Comparison of ENCODE assay signal across 8 mouse cellular contexts in the genomic region with DNA sequence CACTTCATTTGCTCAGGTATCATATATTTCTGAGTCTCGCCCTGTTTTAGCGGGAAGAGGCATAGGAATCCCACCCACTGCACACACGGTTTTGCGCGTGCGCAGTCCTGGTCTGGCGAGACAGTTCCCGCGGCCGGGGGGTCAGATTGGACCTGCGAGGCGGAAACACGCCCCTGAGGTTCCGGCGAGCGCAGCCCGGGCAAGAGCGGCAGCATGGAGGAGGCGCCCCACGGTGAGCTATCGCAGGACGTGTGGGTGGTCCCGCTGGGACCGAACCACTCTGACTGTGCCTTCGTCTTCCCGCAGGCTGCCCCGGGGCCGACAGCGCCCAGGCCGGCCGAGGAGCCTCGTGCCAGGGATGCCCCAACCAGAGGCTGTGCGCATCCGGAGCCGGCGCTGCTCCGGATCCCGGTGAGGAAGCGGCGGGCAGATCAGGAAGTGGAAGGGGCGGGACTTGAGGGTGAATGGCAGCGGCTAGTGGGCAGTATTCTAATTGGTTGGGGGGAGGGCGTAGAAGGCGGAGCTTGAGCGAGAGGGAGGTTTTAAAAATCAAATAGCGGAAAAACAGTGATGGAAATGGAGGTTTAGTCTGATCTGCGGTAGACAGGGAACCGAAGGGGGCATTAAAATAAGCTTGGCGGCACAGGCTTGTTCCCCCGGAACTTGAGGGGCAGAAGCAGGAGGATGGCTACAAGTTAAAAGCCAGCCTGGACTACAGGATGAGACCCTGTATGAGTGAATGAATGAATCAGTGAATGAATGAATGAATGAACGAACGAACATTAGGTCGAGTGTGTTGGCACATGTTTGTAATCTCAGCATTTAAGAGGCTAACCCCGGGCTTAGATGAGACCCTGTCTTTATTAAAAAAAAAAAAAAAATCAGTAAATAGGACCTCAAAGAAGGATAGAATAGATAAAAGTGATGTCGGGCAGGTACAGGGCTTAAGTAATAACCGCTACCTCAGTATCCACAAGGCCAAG. TPM values are rescaled to one million over a fixed set of nuclear protein-coding genes. Genes with fewer than 3 reads are reported as not detected.
DNase-seq lines count a peak whose midpoint lies in the region; ATAC-seq and TF ChIP-seq lines count a peak whose summit lies in the region.

A gene (plus strand): TSS at position 185 of the 983 bp plus-strand sequence.

- peaks cover 6% of the 10 kb centered on the region for H3K4me1 ChIP-seq in hindbrain, embryonic 14.5 days (replicated peaks; ENCODE audit: control insufficient read depth, insufficient read depth, low read length)

- 3% methylated on average over 56 of the region's 56 CpGs for WGBS in hindbrain, embryonic 14.5 days

- in situ Hi-C loops in Patski (cut with MboI; ENCODE audit: low pct_unique_long_range_greater_than_20kb), result no loop called here

- peaks cover 9% of the 10 kb centered on the region for H3K27me3 ChIP-seq in Patski
- H3K27me3 ChIP-seq in hindbrain, embryonic 14.5 days (ENCODE audit: control insufficient read depth, insufficient read depth, low read length), result no peaks in the 10 kb centered on the region

- CTCF ChIA-PET in Patski (lab: Charles Lee), result interaction anchor here (1.0 kb wide), 1 partner anchor 131 kb away, joined by 3 read pairs; no protein-coding TSS in a partner anchor

- peak; percentile 67 for DNase-seq in Patski (ENCODE audit: low read depth, low spot score)
- DNase-seq in cerebellum, postnatal 14 days, result peak; percentile 96 to 97
- peak; percentile 82 to 84 for DNase-seq in frontal cortex, postnatal 25 days (ENCODE audit: low spot score in 2 of 2)
- peak; percentile 96 for DNase-seq in hindbrain, embryonic 14.5 days (ENCODE audit: low spot score)
- DNase-seq in layer of hippocampus, postnatal 36 days, result peak; percentile 93 to 96
- DNase-seq in lung, postnatal 36 days, result peak; percentile 97
- DNase-seq in retina, postnatal 1 day, result peak; percentile 97
- peak; percentile 87 to 95 for DNase-seq in urinary bladder, adult 18-20 months (ENCODE audit: low spot score in 2 of 2)

- peak within 1 kb of the TSS; percentile 74 for H3K4me3 ChIP-seq in hindbrain, embryonic 14.5 days (replicated peaks; ENCODE audit: low read length)

- peak; percentile 98 for ATAC-seq in Patski
- peak; percentile 97 for ATAC-seq in hindbrain, embryonic 14.5 days (ENCODE audit: low FRiP score)

- peak within 1 kb of the TSS; percentile 95 for H3K27ac ChIP-seq in hindbrain, embryonic 14.5 days

- no peak for TF ChIP-seq CTCF in Patski (IDR thresholded peaks at IDR 0.05)

- peak within 1 kb of the TSS; percentile 68 for H3K4me2 ChIP-seq in hindbrain, embryonic 14.5 days (replicated peaks)

- H3K36me3 ChIP-seq in hindbrain, embryonic 14.5 days (replicated peaks; ENCODE audit: control insufficient read depth, insufficient read depth), result peaks cover 27% of the 10 kb centered on the region

- POLR2A ChIA-PET in Patski (lab: Charles Lee), result no interaction called here

- no peaks in the 10 kb centered on the region for H3K9me3 ChIP-seq in hindbrain, embryonic 14.5 days (ENCODE audit: control insufficient read depth, low read length)

- peak within 1 kb of the TSS; percentile 84 for H3K9ac ChIP-seq in hindbrain, embryonic 14.5 days

RNA-seq across cellular contexts. Expression of the gene that starts here (rescaled TPM):
- 37.2 TPM for polyA plus RNA-seq in Patski (2021)
- polyA plus RNA-seq in hindbrain, embryonic 14.5 days (2014; fragmentation: Nextera tagmentation; extraction: Ambion mirVana), result 46.0 and 50.4 TPM in 2 replicates
- total RNA-seq in layer of hippocampus, postnatal 36 days (2021), result 10 to 100 TPM; 16.4 to 18.1 TPM

Comparison
In these comparisons a context has a peak if more than half of its experiments do, and no peak if none do; other contexts are left out.
1. Peak in every context shown above with its lines: DNase-seq, ATAC-seq, H3K4me3 ChIP-seq and H3K27ac ChIP-seq.